ENCODE assay signal across 10 mouse cellular contexts in genomic region chr7:102137464-102137863, GRCm38 (mm10). TPM values are rescaled to one million over a fixed set of nuclear protein-coding genes. Genes with fewer than 3 reads are reported as not detected.
DNase-seq lines count a peak whose midpoint lies in the region; ATAC-seq and TF ChIP-seq lines count a peak whose summit lies in the region.
"Had no signal": no experiment of that assay in that cellular context is flagged by ENCODE, and none has a peak within 500 bp of the region (broad histone marks: within the 10 kb centered on the region; RNA-seq: fewer than 3 reads in every experiment).

No protein-coding gene starts in this region.

- no peak overlapping the region for H3K4me2 ChIP-seq in embryonic facial prominence, embryonic 11.5 days (ENCODE audit: low read depth, low read length)
- H3K4me2 ChIP-seq: embryonic facial prominence, embryonic 12.5 days; limb, embryonic 12.5 days had no signal

- TF ChIP-seq CTCF in MEL (IDR thresholded peaks at IDR 0.05 in 2 of 3, conservative IDR thresholded peaks at IDR 0.05 in 1 of 3; ENCODE audit: control insufficient read depth in 1 of 3, insufficient read depth in 1 of 3, low read depth in 2 of 3, low read length in 3 of 3, poor library complexity in 1 of 3, severe bottlenecking in 1 of 3): peak; percentile 67 to 72 (median 69)

- H3K27me3 ChIP-seq in MEL (ENCODE audit: control insufficient read depth in 1 of 2, insufficient read depth in 2 of 2, low read length in 2 of 2): no peaks in the 10 kb centered on the region
- H3K27me3 ChIP-seq in embryonic facial prominence, embryonic 11.5 days (ENCODE audit: control insufficient read depth, insufficient read depth, low read length): no peaks in the 10 kb centered on the region
- H3K27me3 ChIP-seq: embryonic facial prominence, embryonic 12.5 days; limb, embryonic 12.5 days had no signal

- TF ChIP-seq RAD21 in MEL (IDR thresholded peaks at IDR 0.05; ENCODE audit: low read depth, low read length): peak; percentile 51

- intact Hi-C loops in heart, postnatal 10 days (cut with DNase I): no loop called here
- intact Hi-C loops in left cerebral cortex, postnatal 14 days (cut with DNase I): no loop called here

- no peak for ATAC-seq in embryonic facial prominence, embryonic 11.5 days (replicated peaks; ENCODE audit: insufficient number of reproducible peaks, low FRiP score, low TSS enrichment, low read depth)
- peak; percentile 83 for ATAC-seq in megakaryocyte-erythroid progenitor cell, adult 5-6 weeks (replicated peaks; ENCODE audit: low FRiP score, low TSS enrichment, poor library complexity, severe bottlenecking)

- peak; percentile 15 to 36 for DNase-seq in heart, postnatal 10 days
- no peak for DNase-seq in heart, adult 11 months
- DNase-seq in 3T3-L1 (ENCODE audit: low read depth, low spot score) (peak; percentile 52), MEL (ENCODE audit: low read depth, low spot score) (peak; percentile 74)
- DNase-seq in embryonic facial prominence, embryonic 11.5 days (ENCODE audit: low spot score): peak; percentile 49
- no peak for DNase-seq in left cerebral cortex, postnatal 14 days (ENCODE audit: low spot score in 2 of 2)
- no peak for DNase-seq in layer of hippocampus, adult 11-12 months (ENCODE audit: low spot score)

- H3K9me3 ChIP-seq in MEL (replicated peaks; ENCODE audit: insufficient read depth, low read length): no peaks in the 10 kb centered on the region
- no peaks in the 10 kb centered on the region for H3K9me3 ChIP-seq in embryonic facial prominence, embryonic 11.5 days (replicated peaks; ENCODE audit: control insufficient read depth, low read length)
- H3K9me3 ChIP-seq: embryonic facial prominence, embryonic 12.5 days; limb, embryonic 12.5 days had no signal

- no peak for TF ChIP-seq EP300 in MEL (IDR thresholded peaks at IDR 0.05; ENCODE audit: low read depth in 1 of 2, low read length in 2 of 2)

- H3K27ac ChIP-seq in MEL (ENCODE audit: control insufficient read depth, low read depth, low read length): no peak overlapping the region
- H3K27ac ChIP-seq in embryonic facial prominence, embryonic 11.5 days (replicated peaks; ENCODE audit: low read depth, low read length): no peak overlapping the region
- H3K27ac ChIP-seq: embryonic facial prominence, embryonic 12.5 days; limb, embryonic 12.5 days had no signal

- H3K36me3 ChIP-seq in MEL (ENCODE audit: control insufficient read depth in 1 of 2, insufficient read depth in 2 of 2, low read length in 2 of 2): peaks cover 0 to 67% of the 10 kb centered on the region in 2 experiments; a peak in 2 of 4 replicates
- H3K36me3 ChIP-seq in embryonic facial prominence, embryonic 11.5 days (replicated peaks; ENCODE audit: control insufficient read depth, insufficient read depth, low read depth, low read length): peaks cover 19% of the 10 kb centered on the region

- WGBS in embryonic facial prominence, embryonic 11.5 days: 90% methylated on average over 1 of the region's 1 CpGs

- no peak overlapping the region for H3K4me3 ChIP-seq in MEL (ENCODE audit: control insufficient read depth in 1 of 2, insufficient read depth in 1 of 2, low read depth in 2 of 2, low read length in 2 of 2)
- no peak overlapping the region for H3K4me3 ChIP-seq in embryonic facial prominence, embryonic 11.5 days (ENCODE audit: low read depth, low read length)
- H3K4me3 ChIP-seq: embryonic facial prominence, embryonic 12.5 days; limb, embryonic 12.5 days had no signal

- H3K79me2 ChIP-seq in MEL (ENCODE audit: control insufficient read depth, insufficient read depth, low read length, poor library complexity): no peaks in the 10 kb centered on the region

- no peaks in the 10 kb centered on the region; a peak in 1 of 4 replicates for H3K4me1 ChIP-seq in MEL (ENCODE audit: control insufficient read depth in 1 of 2, insufficient read depth in 2 of 2, low read length in 2 of 2)
- H3K4me1 ChIP-seq in embryonic facial prominence, embryonic 11.5 days (ENCODE audit: control insufficient read depth, insufficient read depth, low read length): no peaks in the 10 kb centered on the region
- H3K4me1 ChIP-seq: embryonic facial prominence, embryonic 12.5 days; limb, embryonic 12.5 days had no signal

- TF ChIP-seq POLR2A in MEL (IDR thresholded peaks at IDR 0.05; ENCODE audit: control insufficient read depth in 1 of 2, insufficient read depth in 1 of 2, low read depth in 1 of 2, low read length in 2 of 2, poor library complexity in 1 of 2): no peak; a peak in 1 of 4 replicates

- no peak overlapping the region for H3K9ac ChIP-seq in MEL (ENCODE audit: control insufficient read depth, low read depth, low read length, poor library complexity, severe bottlenecking)
- no peak overlapping the region for H3K9ac ChIP-seq in embryonic facial prominence, embryonic 11.5 days (replicated peaks; ENCODE audit: low read length)
- H3K9ac ChIP-seq: embryonic facial prominence, embryonic 12.5 days; limb, embryonic 12.5 days had no signal

TF ChIP-seq in MEL, 35 proteins besides CTCF, POLR2A, EP300 and RAD21:
- TF ChIP-seq MYB (IDR thresholded peaks at IDR 0.05; ENCODE audit: low read depth, low read length) (no peak), SMC3 (IDR thresholded peaks at IDR 0.05; ENCODE audit: low read depth, low read length) (peak; percentile 54), ZC3H11A (IDR thresholded peaks at IDR 0.05; ENCODE audit: low read depth, low read length) (peak; percentile 31), MAZ (IDR thresholded peaks at IDR 0.05; ENCODE audit: low read depth, low read length) (no peak), CHD2 (IDR thresholded peaks at IDR 0.05; ENCODE audit: low read length) (no peak), MYC (IDR thresholded peaks at IDR 0.05; ENCODE audit: low read depth, low read length) (0 out of 2 replicates have a peak, but pooled peaks have one; percentile 28), ZNF384 (IDR thresholded peaks at IDR 0.05; ENCODE audit: low read depth, low read length) (peak; percentile 70)

RNA-seq across cellular contexts. Expression of gene Chrna10, which starts 20.8 kb away (rescaled TPM):
- under 1 TPM; 0.10 to 0.30 TPM for total RNA-seq in heart, postnatal 10 days (2021)
- not detected in 2 replicates for total RNA-seq in MEL (2012; rRNA removed)
- polyA plus RNA-seq in MEL (2012; ENCODE audit: insufficient read depth in 1 of 2, insufficient read length in 2 of 2, low read depth in 1 of 2, low replicate concordance in 2 of 2, missing spikeins in 1 of 2): not detected
- not detected in 2 replicates for polyA plus RNA-seq in embryonic facial prominence, embryonic 11.5 days (2014; fragmentation: Nextera tagmentation; extraction: Ambion mirVana)
- not detected in 2 replicates for total RNA-seq in megakaryocyte-erythroid progenitor cell, adult 5-6 weeks (2014; fragmentation: Nextera tagmentation)
- total RNA-seq in megakaryocyte-erythroid progenitor cell, adult 5-6 weeks (2017): not detected in 2 replicates
- under 1 TPM; 0.18 to 0.55 TPM for total RNA-seq in left cerebral cortex, postnatal 14 days (2021)
- polyA plus RNA-seq: embryonic facial prominence, embryonic 12.5 days; limb, embryonic 12.5 days had no signal

RNA-seq across cellular contexts. Expression of gene Art5, which starts 28.2 kb away (rescaled TPM):
- total RNA-seq in heart, postnatal 10 days (2021): 1 to 10 TPM; 1.5 to 2.1 TPM
- not detected in 2 replicates for total RNA-seq in MEL (2012; rRNA removed)
- polyA plus RNA-seq in MEL (2012; ENCODE audit: insufficient read depth in 1 of 2, insufficient read length in 2 of 2, low read depth in 1 of 2, low replicate concordance in 2 of 2, missing spikeins in 1 of 2): under 1 TPM in 1 of 2 experiments, not detected in 1; 0.04 TPM
- 1.7 and 1.9 TPM in 2 replicates for polyA plus RNA-seq in embryonic facial prominence, embryonic 11.5 days (2014; fragmentation: Nextera tagmentation; extraction: Ambion mirVana)
- total RNA-seq in megakaryocyte-erythroid progenitor cell, adult 5-6 weeks (2014; fragmentation: Nextera tagmentation): 2.2 TPM in 1 of 2 replicates, not detected in the other
- not detected in 2 replicates for total RNA-seq in megakaryocyte-erythroid progenitor cell, adult 5-6 weeks (2017)
- not detected for total RNA-seq in left cerebral cortex, postnatal 14 days (2021)

RNA-seq across cellular contexts. Expression of gene Art1, which starts 35.9 kb away (rescaled TPM):
- 10 to 100 TPM; 44.2 to 46.2 TPM for total RNA-seq in heart, postnatal 10 days (2021)
- total RNA-seq in MEL (2012; rRNA removed): not detected in 2 replicates
- not detected for polyA plus RNA-seq in MEL (2012; ENCODE audit: insufficient read depth in 1 of 2, insufficient read length in 2 of 2, low read depth in 1 of 2, low replicate concordance in 2 of 2, missing spikeins in 1 of 2)
- polyA plus RNA-seq in embryonic facial prominence, embryonic 11.5 days (2014; fragmentation: Nextera tagmentation; extraction: Ambion mirVana): 0.96 and 1.1 TPM in 2 replicates
- not detected in 2 replicates for total RNA-seq in megakaryocyte-erythroid progenitor cell, adult 5-6 weeks (2014; fragmentation: Nextera tagmentation)
- total RNA-seq in megakaryocyte-erythroid progenitor cell, adult 5-6 weeks (2017): not detected in 2 replicates
- not detected for total RNA-seq in left cerebral cortex, postnatal 14 days (2021)

RNA-seq across cellular contexts. Expression of gene Trpc2, which starts 54.5 kb away (rescaled TPM):
- under 1 TPM in 1 of 2 experiments, not detected in 1; 0.20 TPM for total RNA-seq in heart, postnatal 10 days (2021)
- total RNA-seq in MEL (2012; rRNA removed): not detected in 2 replicates
- polyA plus RNA-seq in MEL (2012; ENCODE audit: insufficient read depth in 1 of 2, insufficient read length in 2 of 2, low read depth in 1 of 2, low replicate concordance in 2 of 2, missing spikeins in 1 of 2): not detected
- not detected in 2 replicates for polyA plus RNA-seq in embryonic facial prominence, embryonic 11.5 days (2014; fragmentation: Nextera tagmentation; extraction: Ambion mirVana)
- total RNA-seq in megakaryocyte-erythroid progenitor cell, adult 5-6 weeks (2014; fragmentation: Nextera tagmentation): not detected in 2 replicates
- total RNA-seq in megakaryocyte-erythroid progenitor cell, adult 5-6 weeks (2017): 0.80 and 1.0 TPM in 2 replicates
- under 1 TPM; 0.74 to 0.77 TPM for total RNA-seq in left cerebral cortex, postnatal 14 days (2021)
- polyA plus RNA-seq: limb, embryonic 12.5 days had no signal

Comparison
In these comparisons a context has a peak if more than half of its experiments do, and no peak if none do; other contexts are left out.
1. DNase-seq: peak in heart, postnatal 10 days (2 of 2), 3T3-L1 (single experiment), MEL (single experiment) and embryonic facial prominence, embryonic 11.5 days (single experiment); none in heart, adult 11 months (single experiment), left cerebral cortex, postnatal 14 days (0 of 2) and layer of hippocampus, adult 11-12 months (single experiment).
2. RNA of gene Art1, which starts 35.9 kb away (total RNA-seq): 44.2 to 46.2 TPM in heart, postnatal 10 days; not detected in left cerebral cortex, postnatal 14 days, not detected in MEL and not detected in megakaryocyte-erythroid progenitor cell, adult 5-6 weeks; every median in the first group is over 10 times any median in the second.